9 mouse cellular contexts compared by ENCODE assay signal in genomic region chr15:11971854-11972420, GRCm38 (mm10). TPM values are rescaled to one million over a fixed set of nuclear protein-coding genes. Genes with fewer than 3 reads are reported as not detected.
DNase-seq lines count a peak whose midpoint lies in the region; ATAC-seq and TF ChIP-seq lines count a peak whose summit lies in the region.
"Had no signal": no experiment of that assay in that cellular context is flagged by ENCODE, and none has a peak within 500 bp of the region (broad histone marks: within the 10 kb centered on the region; RNA-seq: fewer than 3 reads in every experiment).

No protein-coding gene starts in this region.

- peaks cover 11% of the 10 kb centered on the region; the same call in 1 of the 2 replicates for H3K36me3 ChIP-seq in forebrain, embryonic 10.5 days (replicated peaks)
- H3K36me3 ChIP-seq in heart, embryonic 15.5 days: no peaks in the 10 kb centered on the region
- no peaks in the 10 kb centered on the region for H3K36me3 ChIP-seq in liver, embryonic 16.5 days (ENCODE audit: control insufficient read depth, insufficient read depth)
- no peaks in the 10 kb centered on the region for H3K36me3 ChIP-seq in neural tube, embryonic 12.5 days
- H3K36me3 ChIP-seq in stomach, embryonic 16.5 days (ENCODE audit: control insufficient read depth, insufficient read depth, low read length): no peaks in the 10 kb centered on the region

- DNase-seq in brain, embryonic 14.5 days (ENCODE audit: low read depth): peak; percentile 85
- DNase-seq in forebrain, embryonic 10.5 days (ENCODE audit: extremely low spot score, low spot score): peak; percentile 77
- peak; percentile 86 for DNase-seq in kidney, postnatal 14 days

- no peaks in the 10 kb centered on the region for H3K27me3 ChIP-seq in forebrain, embryonic 10.5 days (ENCODE audit: poor library complexity, severe bottlenecking)
- H3K27me3 ChIP-seq in heart, embryonic 15.5 days: no peaks in the 10 kb centered on the region
- no peaks in the 10 kb centered on the region for H3K27me3 ChIP-seq in liver, embryonic 16.5 days (ENCODE audit: control insufficient read depth, insufficient read depth, low read depth, low read length)
- no peaks in the 10 kb centered on the region for H3K27me3 ChIP-seq in neural tube, embryonic 12.5 days (replicated peaks)
- H3K27me3 ChIP-seq in stomach, embryonic 16.5 days (ENCODE audit: control insufficient read depth, insufficient read depth, low read length): no peaks in the 10 kb centered on the region

- no peak overlapping the region for H3K4me3 ChIP-seq in forebrain, embryonic 10.5 days
- no peak overlapping the region for H3K4me3 ChIP-seq in heart, embryonic 15.5 days
- H3K4me3 ChIP-seq in liver, embryonic 16.5 days (ENCODE audit: low read depth, low read length): no peak overlapping the region
- H3K4me3 ChIP-seq in neural tube, embryonic 12.5 days: no peak overlapping the region
- H3K4me3 ChIP-seq in stomach, embryonic 16.5 days (replicated peaks; ENCODE audit: low read length): no peak overlapping the region
- H3K4me3 ChIP-seq: erythroblast, embryonic 14.5 days had no signal

- H3K27ac ChIP-seq in forebrain, embryonic 10.5 days: no peak overlapping the region
- no peak overlapping the region for H3K27ac ChIP-seq in heart, embryonic 15.5 days
- no peak overlapping the region for H3K27ac ChIP-seq in liver, embryonic 16.5 days (ENCODE audit: low read length)
- no peak overlapping the region for H3K27ac ChIP-seq in neural tube, embryonic 12.5 days
- H3K27ac ChIP-seq in stomach, embryonic 16.5 days (ENCODE audit: low read length): no peak overlapping the region

- no peaks in the 10 kb centered on the region for H3K4me1 ChIP-seq in forebrain, embryonic 10.5 days
- H3K4me1 ChIP-seq in heart, embryonic 15.5 days (replicated peaks): no peaks in the 10 kb centered on the region
- H3K4me1 ChIP-seq in liver, embryonic 16.5 days (ENCODE audit: control insufficient read depth, low read depth, low read length): no peaks in the 10 kb centered on the region
- H3K4me1 ChIP-seq in neural tube, embryonic 12.5 days: no peaks in the 10 kb centered on the region
- no peaks in the 10 kb centered on the region for H3K4me1 ChIP-seq in stomach, embryonic 16.5 days (ENCODE audit: control insufficient read depth, insufficient read depth, low read length)

- peak; percentile 99 for TF ChIP-seq CTCF in brain, embryonic 14.5 days (IDR thresholded peaks at IDR 0.05; ENCODE audit: borderline replicate concordance, extremely low read depth, insufficient read depth, insufficient read length)

- TF ChIP-seq POLR2A in brain, embryonic 14.5 days (IDR thresholded peaks at IDR 0.05; ENCODE audit: borderline replicate concordance, extremely low read depth, insufficient read depth, insufficient read length, poor library complexity, severe bottlenecking): no peak

- H3K9ac ChIP-seq in heart, embryonic 15.5 days: no peak overlapping the region
- no peak overlapping the region for H3K9ac ChIP-seq in liver, embryonic 16.5 days (ENCODE audit: low read depth, low read length)
- no peak overlapping the region for H3K9ac ChIP-seq in neural tube, embryonic 12.5 days
- H3K9ac ChIP-seq in stomach, embryonic 16.5 days (ENCODE audit: low read length): no peak overlapping the region

- ATAC-seq in CD4-positive, CD25-positive, alpha-beta regulatory T cell, adult 4 months: peak; percentile 96
- ATAC-seq in heart, embryonic 15.5 days (replicated peaks; ENCODE audit: insufficient number of reproducible peaks, insufficient read depth, low FRiP score, low read depth): no peak
- peak; percentile 56 for ATAC-seq in liver, embryonic 16.5 days (ENCODE audit: low read depth)
- peak; percentile 69 for ATAC-seq in neural tube, embryonic 12.5 days (ENCODE audit: low FRiP score, low read depth)
- peak; percentile 72; the same call in 1 of the 2 replicates for ATAC-seq in stomach, embryonic 16.5 days (ENCODE audit: insufficient read depth, low FRiP score)

- WGBS in forebrain, embryonic 10.5 days: 32% methylated on average over 13 of the region's 13 CpGs
- WGBS in heart, embryonic 15.5 days: 18% methylated on average over 13 of the region's 13 CpGs
- 12% methylated on average over 13 of the region's 13 CpGs for WGBS in liver, embryonic 16.5 days (ENCODE audit: insufficient replicate concordance)
- WGBS in neural tube, embryonic 12.5 days: 27% methylated on average over 13 of the region's 13 CpGs
- WGBS in stomach, embryonic 16.5 days: 22% methylated on average over 13 of the region's 13 CpGs

- H3K9me3 ChIP-seq in forebrain, embryonic 10.5 days: no peaks in the 10 kb centered on the region
- no peaks in the 10 kb centered on the region for H3K9me3 ChIP-seq in heart, embryonic 15.5 days (replicated peaks)
- H3K9me3 ChIP-seq in liver, embryonic 16.5 days (replicated peaks; ENCODE audit: control insufficient read depth, low read length): no peaks in the 10 kb centered on the region
- no peaks in the 10 kb centered on the region for H3K9me3 ChIP-seq in neural tube, embryonic 12.5 days
- H3K9me3 ChIP-seq in stomach, embryonic 16.5 days (replicated peaks; ENCODE audit: control insufficient read depth, low read length): no peaks in the 10 kb centered on the region

- peak overlapping the region; percentile 38; the same call in 1 of the 2 replicates for H3K4me2 ChIP-seq in heart, embryonic 15.5 days
- no peak overlapping the region for H3K4me2 ChIP-seq in liver, embryonic 16.5 days (ENCODE audit: low read depth, low read length)
- H3K4me2 ChIP-seq in neural tube, embryonic 12.5 days (replicated peaks): no peak overlapping the region
- peak overlapping the region; percentile 28; the same call in 1 of the 2 replicates for H3K4me2 ChIP-seq in stomach, embryonic 16.5 days (ENCODE audit: low read depth, low read length)

RNA-seq across cellular contexts. Expression of gene Sub1, which starts 24.8 kb away (rescaled TPM):
- 100 to 1,000 TPM; 633 to 791 TPM for polyA plus RNA-seq in CD4-positive, CD25-positive, alpha-beta regulatory T cell, adult 4 months (2017; shearing (Covaris generic))
- polyA plus RNA-seq in brain, embryonic 14.5 days (2012; rRNA removed): 128 and 151 TPM in 2 replicates
- 744 and 763 TPM in 2 replicates for polyA plus RNA-seq in forebrain, embryonic 10.5 days (2016; fragmentation: Nextera tagmentation; extraction: Ambion mirVana)
- polyA plus RNA-seq in heart, embryonic 15.5 days (2015; fragmentation: Nextera tagmentation; extraction: Ambion mirVana): 400 and 494 TPM in 2 replicates
- 206 and 246 TPM in 2 replicates for polyA plus RNA-seq in liver, embryonic 16.5 days (2015; fragmentation: Nextera tagmentation; extraction: Ambion mirVana)
- 680 and 689 TPM in 2 replicates for polyA plus RNA-seq in neural tube, embryonic 12.5 days (2016; fragmentation: Nextera tagmentation; extraction: Ambion mirVana)
- polyA plus RNA-seq in stomach, embryonic 16.5 days (2015; fragmentation: Nextera tagmentation; extraction: Ambion mirVana): 539 and 637 TPM in 2 replicates

Comparison
In these comparisons a context has a peak if more than half of its experiments do, and no peak if none do; other contexts are left out.
1. H3K4me2 ChIP-seq: peak in heart, embryonic 15.5 days (single experiment) and stomach, embryonic 16.5 days (single experiment); none in liver, embryonic 16.5 days (single experiment) and neural tube, embryonic 12.5 days (single experiment).
2. Peak in every context shown above with its lines, with median percentiles within 50 percentile points of each other: DNase-seq.